Mouse (Mus musculus): ENCODE results near the gene Ndufs6.

DNA sequence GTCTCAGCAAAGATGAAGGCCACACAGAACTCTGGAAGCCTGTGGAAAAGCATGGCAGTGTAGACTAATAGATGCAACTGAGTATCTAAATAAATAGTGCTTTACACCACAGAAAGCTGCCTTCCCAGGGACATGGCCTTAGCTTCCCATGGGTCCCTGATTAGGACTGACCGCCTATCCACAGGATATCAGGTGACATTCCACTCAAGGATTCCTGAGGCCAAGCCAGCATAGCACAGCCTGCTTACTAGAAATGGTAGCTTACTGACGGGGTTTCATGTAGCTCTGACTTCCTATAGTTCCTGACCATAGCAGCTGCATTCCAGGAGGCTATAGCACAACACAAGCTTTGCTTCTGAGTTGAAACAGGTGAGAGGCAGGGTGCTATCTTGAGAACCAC lies 45.9 kb downstream of the Ndufs6 start:
- TF ChIP-seq CTCF (IDR thresholded peaks at IDR 0.05; ENCODE audit: low read depth, low read length) (no peak), POLR2A (IDR thresholded peaks at IDR 0.05; ENCODE audit: extremely low read depth, insufficient read depth, low read length) (no peak)

Measured in liver, adult 2 months (tissue).